Mouse (Mus musculus) spleen, adult 12 weeks (tissue): ENCODE measurements at regions not wholly inside any gene's neighbourhood (a gene's known extent, or its start where the extent isn't known, plus 50 kb on each side); places are given as distances from the start of the nearest gene placed in this dataset.

Experiments used
- DNase-seq: peaks from one replicate; pipeline ENCODE4 v3.0.0; 2022; ENCODE audit warnings: low spot score

DNA sequence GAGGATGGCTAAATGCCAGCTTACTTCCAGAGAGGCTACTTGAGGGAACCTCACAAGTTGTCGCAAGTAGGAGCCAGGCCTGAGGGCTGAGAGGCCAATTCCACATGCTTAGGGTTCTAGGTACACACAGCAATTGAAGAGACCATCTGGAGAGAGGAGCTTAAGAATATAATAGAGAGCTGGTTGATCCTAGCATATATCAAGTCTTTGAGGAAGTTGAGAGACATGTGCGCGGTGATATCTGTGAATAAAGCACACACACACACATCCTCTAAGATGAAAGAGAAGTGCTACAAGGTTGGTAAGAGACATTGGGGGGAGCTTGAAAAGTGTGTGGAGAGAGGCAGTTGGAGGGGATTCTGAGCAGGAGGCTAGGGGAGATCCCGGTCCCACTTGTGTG lies 189.5 kb downstream of the Zfp462 start:
- no peak for DNase-seq

DNA sequence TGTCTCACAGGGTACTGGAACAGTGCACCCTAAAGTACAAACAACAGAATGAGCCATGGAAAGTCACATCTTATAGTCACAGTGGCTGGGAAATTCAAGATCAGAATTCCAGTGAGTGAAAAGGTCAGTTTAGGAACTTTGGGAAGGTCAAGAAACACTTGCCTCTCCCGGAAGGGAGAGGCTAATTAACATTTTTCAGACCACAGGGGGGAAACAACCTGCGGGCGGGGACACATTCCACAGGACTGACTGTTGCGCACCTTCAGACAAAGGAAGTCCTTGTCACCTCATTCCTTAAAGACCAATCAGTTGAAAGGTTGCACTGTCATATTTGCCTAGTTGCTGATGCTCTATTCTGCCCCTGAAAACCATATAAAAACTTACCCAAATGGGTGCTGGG lies 189.9 kb downstream of the Zfp462 start:
- DNase-seq = no peak

DNA sequence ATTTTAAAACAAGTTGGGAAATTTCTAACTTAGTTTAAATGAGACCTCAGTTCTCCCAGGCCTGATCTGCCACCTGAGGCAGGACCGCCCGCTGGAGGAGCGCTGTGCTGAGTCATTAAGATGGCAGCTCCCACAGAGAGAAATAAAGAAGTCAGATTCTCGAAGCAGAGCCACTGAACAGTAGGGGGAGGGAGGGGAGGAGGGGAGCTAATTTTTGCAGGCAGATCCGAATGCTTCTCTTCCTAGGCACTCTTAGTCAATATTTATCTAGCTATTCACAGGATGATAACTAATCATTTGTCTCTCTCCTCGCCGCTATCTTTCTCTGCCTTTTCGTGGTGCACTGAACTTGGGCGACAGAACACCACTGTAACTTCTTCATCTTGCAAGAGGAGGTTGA lies 191.4 kb downstream of the Zfp462 start:
- DNase-seq = no peak

DNA sequence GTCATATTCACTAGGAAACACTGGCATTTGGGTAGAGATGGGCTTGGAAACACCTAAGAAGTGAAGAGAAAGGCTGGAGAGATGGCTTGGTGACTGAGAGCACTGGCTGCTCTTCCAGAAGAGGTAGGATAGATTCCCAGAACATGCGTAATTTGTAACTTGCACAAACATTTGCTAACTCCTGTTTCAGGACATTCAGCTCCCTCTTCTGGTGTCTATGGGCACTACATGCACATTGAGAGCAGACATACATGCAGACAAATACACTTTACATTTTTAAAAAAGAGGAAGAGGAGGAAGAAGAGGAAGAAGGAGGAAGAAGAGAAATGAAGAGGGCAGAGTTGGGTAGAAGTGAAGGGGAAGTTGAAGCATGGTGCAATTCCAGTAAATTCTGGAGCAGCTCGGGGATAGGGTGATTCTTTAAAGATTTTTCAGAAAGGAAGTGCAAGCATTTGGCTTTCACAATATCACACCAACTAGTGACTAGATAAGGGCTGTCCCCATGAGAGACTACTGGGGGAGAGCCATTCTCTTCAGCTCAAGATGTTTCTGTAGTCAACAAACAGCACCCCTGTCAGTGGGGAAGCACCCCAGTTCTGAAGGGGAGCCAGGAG lies 193.0 kb downstream of the Zfp462 start:
- DNase-seq = no peak

DNA sequence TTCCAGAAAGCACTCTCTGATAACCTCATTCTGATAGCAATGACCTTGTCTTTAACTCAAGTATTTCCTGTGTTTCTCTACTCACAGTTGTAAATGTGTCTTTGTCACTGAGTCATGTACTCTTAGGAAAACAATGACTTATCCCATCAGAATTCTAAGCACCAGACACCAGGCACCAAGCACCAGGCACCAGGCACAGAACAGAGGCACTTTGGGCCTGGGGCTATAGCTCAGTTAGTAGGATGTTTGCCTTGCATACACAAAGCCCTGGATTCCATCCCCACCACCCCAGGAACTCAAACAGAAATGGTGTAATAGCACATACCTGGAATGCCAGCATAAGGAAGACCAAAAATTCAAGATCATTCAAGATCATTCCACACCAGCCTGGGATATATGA lies 196.5 kb downstream of the Zfp462 start:
- DNase-seq = no peak

DNA sequence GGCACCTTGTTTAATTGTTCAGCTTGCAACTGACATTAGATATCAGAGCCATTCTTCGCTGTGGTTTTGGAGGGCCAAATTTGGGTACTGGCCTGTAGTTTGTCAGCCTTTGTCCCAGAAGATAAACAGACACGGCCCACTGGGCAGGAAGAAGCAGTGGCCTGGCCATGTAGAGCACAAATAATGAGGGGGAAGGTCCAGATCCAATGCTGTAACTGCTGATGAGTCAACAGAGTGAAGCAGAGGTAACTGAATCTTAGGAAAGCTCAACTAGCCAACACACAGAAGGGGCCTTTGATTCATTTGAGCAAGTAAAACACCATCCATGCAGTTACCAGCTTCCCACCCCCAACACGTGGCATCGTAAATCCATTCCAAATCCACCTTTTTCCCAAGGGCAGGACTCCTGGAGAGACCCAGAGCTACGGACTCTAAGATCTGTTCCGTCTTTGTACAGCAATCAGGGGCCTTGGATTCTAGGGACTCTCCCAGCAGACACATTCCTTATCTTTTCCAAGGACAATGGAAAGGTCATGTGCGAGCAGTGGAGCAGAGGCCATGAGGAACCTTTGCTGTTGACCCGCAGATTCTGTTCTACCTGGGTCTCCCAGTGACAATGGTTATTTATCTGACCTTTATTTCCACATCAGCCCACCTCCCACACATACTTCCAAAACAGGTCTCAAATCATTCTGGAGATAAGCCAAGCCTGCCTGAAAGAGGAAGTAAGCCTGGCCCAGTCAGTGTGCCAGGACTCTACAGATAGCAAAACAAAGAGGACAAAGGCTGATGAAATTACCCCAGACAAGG lies 197.3 kb downstream of the Zfp462 start:
- no peak for DNase-seq

DNA sequence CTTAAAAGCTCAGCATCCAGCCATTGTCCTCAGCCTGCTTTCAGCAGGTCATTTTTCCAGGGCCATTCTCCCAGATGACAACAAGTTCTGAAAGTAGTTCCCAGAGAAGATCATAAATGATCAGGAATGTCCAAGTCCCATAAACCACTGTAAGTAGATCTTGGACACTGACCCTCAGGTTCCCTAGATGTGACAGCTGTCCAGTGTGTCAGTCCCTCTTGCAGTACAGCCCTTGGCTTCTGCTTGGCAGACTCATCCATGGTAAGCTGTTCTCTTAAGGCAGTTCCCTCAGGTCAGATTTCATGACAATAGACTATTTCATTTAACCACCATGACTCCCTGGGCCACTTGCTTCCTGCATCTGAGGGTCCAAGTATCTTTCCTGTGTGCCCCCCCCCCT lies 198.6 kb downstream of the Zfp462 start:
- DNase-seq = no peak

DNA sequence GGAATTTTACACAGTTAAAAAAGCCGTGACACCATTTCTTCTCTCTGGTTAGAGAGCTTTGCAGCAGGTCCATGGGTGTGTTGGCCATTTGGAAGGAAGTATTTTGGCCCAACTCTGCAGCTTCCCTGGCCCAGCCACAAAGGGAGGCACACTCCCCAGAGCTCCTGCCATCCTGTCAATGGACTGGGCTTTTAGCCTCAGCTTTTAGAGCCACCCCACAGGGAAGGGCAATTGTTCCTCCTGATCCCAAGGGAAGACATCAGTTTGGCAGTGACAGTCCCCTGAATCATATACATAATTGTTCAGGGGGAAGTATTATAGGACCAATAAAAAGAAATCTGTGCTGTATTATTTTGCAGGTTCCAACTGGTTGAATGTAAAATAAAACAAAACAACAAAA lies 200.1 kb downstream of the Zfp462 start:
- no peak for DNase-seq

DNA sequence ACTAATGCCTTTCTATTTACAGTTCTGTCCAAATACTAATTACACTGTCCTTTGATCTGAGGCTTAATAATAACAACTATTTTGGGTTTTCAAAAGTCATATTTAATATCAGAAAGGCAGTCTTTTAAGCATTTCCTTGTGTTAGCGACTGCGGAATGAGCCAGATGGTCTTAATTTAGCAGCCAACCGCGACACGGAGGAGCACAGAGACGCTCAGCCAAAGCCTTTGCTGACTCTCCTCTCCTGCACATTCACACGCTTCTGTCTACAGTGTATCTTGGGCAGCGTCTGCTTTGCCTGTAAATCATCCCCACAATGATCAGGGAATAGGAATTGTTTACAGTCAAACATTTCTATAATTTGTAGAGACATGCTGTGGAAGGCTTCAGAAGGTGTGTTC lies 201.1 kb downstream of the Zfp462 start:
- no peak for DNase-seq

DNA sequence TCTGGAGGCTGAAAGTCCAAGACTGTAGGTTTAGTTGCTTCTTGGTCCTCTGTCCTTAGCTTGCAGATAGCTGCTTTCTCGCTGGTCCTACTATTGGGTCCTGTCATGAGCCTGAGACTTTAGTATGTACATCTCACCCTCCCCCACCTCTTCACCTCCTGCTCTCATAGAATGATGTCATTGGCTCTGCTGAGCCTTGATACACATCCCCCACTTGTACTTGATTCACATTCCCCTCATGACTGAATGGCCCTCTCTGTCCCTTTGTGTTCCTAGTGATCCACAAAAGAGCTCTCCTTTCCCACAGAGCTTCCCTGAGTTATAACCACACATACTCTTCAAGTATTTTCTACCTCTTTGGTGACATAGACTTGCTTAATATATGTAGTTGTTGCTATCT lies 201.5 kb upstream of the Rad23b start:
- DNase-seq = no peak

DNA sequence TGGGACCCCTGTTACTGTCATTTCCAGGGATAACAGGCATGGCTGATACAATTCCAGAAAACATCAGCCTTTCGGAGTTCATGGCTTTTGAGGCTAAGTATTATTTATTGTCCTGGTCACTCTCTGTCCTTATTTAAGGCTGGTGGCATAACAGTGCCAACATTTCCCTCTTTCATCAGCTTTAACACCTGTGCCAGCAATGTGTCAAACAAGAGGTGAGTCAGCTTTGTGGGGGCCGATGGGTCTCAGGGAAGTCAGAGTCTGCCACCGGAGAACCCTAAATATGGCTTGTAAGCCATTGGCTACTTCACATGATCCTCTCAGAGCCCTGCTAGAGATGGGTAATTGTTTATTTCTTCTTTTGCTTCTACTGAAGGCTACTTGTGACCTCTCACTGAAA lies 195.3 kb upstream of the Rad23b start:
- DNase-seq = no peak

DNA sequence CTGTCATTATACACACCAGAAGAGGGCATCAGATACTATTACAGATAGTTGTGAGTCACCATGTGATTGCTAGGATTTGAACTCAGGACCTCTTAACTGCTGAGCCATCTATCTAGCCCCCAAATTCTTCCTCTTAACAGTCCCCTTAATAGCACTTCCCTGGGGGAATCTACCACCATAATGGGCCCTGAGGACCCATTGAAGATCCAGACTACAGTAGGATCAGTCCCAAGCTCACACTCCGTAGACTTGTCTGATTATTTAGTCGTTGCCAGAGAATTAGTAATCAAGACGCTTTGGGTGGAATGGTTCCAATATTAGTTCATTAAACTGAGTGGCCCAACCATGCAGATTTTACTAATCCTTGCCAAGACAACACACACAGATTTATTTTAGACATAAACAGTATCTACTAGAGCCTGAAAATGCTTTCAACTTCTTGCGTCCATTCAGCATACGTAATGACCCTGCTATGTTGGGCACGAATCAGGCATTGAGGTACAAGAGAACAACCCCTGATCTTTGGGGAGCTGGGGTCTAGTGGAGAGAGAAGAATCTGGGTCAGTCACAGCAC lies 191.6 kb upstream of the Rad23b start:
- no peak for DNase-seq

DNA sequence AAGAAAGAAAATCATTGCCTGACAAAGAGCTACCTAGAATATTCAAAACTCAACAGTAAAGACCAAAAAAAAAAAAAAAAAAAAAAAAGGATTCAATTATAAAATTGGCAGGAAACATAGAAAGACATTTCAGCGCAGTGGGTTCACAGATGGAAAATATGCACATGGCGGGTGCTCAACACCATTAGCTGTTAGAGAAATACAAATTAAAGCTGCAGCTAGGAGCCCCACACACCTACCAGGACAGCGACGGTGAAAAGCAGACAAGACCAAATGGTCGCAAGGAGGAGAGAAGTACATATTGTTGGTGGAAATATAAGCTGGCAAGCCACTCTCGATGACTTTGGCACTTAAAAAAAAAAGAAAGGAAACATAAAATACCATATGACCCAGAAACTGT lies 183.6 kb upstream of the Rad23b start:
- DNase-seq = no peak

DNA sequence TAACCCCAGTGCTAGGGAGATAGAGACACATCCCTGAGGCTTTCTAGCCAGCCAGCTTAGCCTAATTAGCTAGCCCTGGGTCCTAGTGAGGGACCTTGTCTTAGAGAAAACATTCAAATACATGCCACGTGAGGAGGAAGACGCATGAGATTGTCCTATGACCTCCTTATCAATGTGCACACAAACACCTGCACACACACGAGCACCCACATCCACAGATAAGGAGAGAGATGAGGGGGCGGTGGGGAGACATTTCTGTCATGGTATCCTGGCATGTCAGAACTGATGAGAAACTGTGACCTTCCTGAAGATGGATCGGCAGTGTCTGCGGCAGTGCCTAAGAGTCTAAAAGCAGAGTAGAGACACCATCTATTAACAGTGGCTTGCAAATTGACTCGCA lies 180.8 kb upstream of the Rad23b start:
- DNase-seq = no peak

DNA sequence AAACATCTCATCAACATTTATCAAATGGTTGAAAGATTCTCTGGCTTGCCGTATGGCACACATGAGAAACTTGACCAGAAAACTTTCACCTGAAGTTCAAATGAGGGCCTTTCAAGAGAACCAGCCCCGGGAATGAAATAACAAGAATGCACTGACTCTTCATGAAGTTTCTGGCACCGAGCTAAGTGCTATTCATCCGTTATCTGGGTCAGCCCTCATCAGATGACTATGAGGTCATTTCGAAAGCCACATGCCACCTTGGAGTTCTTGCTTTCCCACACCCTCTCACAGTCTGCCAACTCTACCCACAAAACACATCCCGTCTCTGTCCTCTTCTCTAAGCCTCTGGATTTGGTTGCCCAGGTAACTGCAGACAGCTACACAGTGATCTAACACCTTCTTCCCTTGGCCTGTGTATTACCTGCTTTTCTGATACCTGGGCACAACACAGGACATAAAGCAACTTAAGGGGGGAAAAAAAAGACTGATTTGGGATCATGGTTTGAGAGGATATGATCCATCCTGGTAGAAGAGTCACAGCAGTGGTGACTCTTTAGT lies 177.4 kb upstream of the Rad23b start:
- DNase-seq = no peak

DNA sequence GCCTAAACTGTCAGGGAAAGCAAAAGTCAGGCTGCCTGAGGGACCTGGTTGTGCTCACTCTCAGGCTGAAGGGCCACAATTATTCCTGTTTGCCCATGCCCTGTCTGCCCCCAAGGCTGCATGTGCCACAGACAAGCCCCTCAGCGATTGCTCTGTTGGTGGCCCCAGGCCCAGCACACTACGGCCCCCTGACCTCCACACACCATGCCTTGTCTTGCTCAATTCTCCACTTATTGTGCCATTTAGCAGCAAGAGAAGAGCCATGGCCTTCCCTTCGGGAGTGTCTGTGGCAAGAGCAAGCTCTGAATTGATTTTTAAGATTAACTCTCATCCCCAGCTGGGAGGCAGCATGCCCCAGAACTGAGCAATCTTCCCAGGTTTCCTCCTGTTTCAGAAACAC lies 173.8 kb upstream of the Rad23b start:
- DNase-seq = no peak

DNA sequence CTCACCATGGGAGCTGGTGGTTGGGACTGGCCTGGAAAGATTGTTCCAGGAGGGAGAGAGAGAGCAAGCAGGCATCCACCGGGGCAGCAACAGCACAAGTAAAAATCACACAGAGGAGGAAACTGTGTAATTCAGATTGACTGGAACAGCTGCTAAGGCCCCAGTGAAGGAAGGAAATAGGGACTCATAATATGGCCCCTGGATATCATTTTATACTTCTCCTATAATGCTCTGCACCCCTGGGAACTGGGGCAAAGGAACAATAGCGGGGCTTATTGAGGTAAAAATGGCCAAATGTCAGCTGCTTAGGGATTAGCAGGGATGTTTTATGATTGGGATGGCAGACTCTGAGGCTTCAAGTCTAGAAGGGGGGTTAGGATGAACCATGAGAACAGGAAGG lies 170.4 kb upstream of the Rad23b start:
- DNase-seq = no peak

DNA sequence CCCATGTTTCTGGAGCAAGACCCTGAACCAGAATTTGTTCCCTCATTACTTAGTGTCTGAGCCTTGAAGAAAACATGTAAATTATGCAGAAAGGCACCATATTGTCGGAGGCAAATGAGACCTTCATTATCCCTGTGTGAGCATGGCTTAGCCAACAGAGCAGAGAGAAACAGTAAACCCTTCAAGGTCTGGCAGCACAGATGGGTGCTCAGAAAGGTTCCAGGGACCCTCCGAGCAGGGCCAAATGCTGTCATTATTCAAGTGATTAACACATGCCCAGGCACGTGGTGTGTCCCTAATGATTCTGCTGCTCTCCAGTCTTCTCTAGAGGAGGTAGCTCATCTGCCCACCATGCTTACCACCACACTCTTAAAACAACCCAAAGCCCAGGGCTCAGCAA lies 166.3 kb upstream of the Rad23b start:
- DNase-seq = no peak

DNA sequence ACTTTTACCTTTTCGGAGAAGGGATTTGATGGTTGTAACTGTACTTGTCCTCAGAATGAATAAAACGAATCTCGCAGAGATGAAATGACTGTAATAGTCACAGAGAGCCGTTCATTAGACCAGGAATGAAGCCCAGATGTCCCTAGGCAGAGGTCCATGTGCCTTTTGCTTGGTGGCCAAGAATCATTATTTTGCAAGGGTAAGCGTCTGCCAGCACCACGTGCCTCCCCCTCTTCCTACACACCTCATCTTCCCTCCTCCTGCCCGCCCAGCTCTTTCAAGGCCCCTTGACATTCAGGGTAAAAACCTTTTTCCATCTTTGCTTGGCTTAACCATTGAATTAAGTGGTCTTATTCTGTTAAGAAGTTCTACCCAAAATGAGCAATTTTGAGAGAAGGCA lies 161.1 kb upstream of the Rad23b start:
- DNase-seq = no peak

DNA sequence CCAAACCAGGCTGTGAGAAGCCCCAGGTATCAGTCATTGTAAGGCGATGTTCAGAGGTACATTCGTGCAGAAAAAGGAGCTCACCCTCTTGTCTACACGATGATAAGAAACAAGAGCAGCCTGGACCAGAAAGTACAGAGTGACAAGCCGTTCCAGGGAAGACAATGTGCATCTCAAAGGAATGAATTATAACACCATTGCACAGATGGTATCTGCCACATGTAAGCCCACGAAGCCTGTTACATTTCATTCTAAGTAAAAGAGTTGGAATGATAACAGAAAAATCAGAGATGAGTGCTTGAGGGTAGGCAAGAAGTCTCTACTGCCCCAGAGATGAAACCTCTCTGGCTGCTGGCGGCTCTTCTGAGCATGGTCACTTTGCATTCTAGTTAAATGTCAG lies 159.3 kb upstream of the Rad23b start:
- DNase-seq = no peak

DNA sequence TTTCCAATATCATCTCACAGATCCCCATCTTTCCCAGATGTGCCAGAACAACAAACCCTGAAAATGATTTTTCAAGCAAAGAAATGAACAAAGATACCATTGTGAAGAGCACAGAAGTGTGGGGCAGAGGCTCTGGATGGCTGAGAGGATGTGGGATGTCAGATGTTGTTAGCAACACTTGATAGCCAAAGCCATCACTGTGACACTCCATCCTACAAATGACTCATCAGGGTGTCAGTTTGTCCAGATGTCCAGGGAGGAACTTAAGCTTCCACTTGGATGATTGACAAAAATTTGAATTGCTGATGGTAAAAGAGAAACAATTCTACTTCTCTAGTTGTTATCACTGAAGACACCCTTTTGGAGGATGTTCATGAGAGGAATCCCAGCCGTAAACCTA lies 155.8 kb upstream of the Rad23b start:
- no peak for DNase-seq

DNA sequence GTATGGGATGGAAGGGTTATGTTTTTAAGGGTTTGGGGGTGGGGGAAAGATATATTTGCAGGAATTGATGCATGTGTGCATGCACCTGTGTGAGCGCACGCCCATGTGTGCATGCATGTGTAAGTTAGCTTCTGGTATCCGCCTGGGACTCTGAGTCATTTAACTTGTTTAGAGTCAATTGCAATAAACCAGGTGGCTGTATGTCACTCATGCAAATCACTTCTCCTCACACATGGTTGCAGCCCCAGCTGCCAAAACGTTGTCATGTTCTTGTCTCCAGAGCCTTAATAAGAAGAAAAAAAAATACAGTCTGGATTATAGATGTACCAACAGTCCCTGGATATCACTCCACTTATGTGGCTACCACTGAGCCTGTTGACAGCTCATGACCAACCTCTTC lies 155.3 kb upstream of the Rad23b start:
- DNase-seq = no peak
